Mouse (Mus musculus) layer of hippocampus, adult 9-11 months (tissue): ENCODE results near the gene Sf3b6.

Experiments used
- DNase-seq: peaks from one replicate; pipeline ENCODE4 v3.0.0; 2022

The Sf3b6 gene

DNA sequence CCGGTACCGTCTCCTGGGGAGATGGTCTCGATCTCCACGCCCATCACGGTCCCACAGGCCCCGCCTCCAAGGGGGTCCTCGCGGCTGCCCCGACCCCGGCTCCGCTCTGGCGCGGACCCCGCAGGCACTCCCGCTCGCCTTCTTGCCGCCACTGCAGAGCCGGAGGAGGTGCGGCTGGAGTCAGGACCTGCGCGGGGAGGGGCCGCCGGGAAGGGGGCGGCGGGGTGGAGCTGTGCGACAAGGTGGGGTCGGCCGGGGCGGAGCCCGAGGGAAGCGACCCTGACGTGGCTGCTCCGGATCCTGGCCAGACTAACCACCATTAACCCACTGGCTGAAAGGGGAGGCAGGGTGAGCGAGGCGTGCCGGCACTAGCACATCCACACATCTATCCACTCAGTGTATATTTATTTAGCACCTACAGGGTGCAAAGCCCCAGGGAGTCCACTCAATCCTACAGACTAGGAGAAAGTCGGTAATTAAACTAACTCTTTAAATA, 24.1 kb downstream of the Sf3b6 start, which contains the start of gene Fkbp1b:
TSS of gene Fkbp1b (minus strand) at position 200 of the 496 bp plus-strand sequence.
- DNase-seq, result peak; percentile 39

DNA sequence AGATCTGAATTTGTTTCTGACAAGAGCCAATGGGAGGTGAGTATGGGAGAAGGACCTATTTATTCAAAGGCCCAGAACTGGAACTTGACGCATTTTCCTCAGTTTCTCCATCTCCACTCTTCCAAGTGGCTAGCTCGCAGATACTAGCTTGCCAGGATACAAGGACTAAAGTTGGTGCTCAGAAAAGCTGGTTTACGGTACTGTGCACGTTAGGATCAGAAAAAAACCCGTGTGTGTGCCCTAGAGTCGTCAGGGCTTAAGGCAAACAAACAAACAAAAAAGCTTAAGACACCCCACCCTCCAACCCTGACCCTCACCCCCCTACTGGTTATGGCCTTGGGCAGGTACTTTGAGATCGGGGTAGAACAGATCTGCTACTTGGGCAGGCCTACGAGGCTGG, 25.1 kb downstream of the Sf3b6 start:
- DNase-seq, result no peak

DNA sequence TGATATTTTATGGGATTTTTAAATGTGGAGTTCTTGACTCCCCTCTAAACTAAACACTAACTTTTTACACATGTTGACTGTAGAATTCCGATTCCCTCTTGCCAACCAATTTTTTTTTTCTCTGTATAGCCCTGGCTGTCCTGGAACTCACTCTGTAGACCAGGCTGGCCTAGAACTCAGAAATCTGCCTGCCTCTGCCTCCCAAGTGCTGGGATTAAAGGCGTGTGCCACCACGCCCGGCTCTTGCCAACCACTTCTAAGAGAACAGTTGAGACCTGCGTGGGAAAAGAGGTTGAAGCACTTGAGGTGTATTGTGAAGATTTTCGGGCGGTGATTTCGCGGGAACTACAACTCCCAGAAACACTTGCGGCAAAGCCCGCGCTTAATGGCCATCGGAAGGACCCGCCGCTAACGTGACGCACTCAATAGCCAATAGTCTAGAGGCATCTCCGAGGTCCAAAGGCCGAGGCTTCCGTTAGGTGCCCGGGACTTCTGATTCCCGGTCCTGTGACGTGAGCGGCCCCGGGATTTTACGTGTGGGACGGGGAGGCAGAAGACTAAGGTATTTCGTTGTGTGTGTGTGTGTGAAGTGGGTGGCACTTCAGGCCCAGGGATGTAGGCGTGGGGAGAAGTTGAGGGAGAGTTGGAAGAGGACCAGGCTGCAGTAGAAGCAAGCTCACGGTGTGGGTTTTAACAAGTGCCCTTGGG, 25.7 kb downstream of the Sf3b6 start, which contains the start of gene Wdcp:
TSS of gene Wdcp (plus strand) at position 414 of the 708 bp plus-strand sequence.
- DNase-seq, result peak; percentile 95

DNA sequence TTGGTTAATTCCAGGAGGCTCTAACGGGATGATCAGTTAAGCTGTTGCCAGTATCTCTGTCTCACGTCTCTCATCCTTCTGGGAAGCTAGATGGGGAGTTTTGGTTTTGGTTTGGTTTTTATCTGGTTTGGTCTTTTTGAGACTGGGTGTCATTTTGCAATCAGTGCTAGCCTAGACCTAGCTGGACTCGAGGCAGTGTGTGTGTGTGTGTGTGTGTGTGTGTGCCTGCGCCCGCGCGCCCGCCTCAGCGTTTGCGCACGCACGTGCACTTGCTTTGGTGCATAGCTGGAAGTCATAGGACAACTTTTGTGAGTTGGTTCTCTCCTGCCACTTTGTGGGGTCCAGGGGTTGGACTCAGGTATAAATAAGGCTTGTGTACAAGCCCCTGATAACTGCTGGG, 26.4 kb downstream of the Sf3b6 start:
- no peak for DNase-seq

DNA sequence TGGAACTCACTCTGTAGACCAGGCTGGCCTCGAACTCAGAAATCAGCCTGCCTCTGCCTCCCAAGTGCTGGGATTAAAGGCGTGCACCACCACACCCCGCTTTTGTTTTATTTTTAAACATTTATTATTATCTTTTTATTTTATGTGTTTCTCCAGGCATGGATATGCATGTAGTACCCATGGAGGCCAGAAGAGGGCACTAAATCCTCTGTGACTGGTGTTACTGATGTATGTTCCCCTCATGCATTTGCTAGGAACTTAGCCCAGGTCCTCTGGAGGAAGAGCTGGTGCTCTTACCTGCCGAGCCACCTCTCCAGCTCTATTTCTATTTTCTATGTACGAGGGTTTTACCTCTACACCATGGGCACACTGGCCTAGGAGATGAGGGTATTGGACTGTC, 38.8 kb downstream of the Sf3b6 start:
- no peak for DNase-seq

DNA sequence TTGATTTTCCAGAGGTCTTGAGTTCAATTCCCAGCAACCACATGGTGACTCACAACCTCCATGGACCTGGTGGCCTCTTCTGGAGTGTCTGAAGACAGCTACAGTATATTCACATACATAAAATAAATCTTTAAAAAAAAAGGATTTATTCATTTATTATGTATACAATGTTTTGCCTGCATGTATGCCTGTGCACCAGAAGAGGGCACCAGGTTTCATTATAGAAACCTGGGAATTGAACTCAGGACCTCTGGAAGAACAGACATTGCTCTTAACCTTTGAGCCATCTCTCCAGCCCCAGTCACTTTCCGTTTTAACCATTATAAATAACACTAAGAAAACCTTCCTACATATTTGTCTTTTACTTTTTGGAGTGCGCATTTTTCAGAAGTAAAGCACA, 39.5 kb downstream of the Sf3b6 start:
- no peak for DNase-seq

DNA sequence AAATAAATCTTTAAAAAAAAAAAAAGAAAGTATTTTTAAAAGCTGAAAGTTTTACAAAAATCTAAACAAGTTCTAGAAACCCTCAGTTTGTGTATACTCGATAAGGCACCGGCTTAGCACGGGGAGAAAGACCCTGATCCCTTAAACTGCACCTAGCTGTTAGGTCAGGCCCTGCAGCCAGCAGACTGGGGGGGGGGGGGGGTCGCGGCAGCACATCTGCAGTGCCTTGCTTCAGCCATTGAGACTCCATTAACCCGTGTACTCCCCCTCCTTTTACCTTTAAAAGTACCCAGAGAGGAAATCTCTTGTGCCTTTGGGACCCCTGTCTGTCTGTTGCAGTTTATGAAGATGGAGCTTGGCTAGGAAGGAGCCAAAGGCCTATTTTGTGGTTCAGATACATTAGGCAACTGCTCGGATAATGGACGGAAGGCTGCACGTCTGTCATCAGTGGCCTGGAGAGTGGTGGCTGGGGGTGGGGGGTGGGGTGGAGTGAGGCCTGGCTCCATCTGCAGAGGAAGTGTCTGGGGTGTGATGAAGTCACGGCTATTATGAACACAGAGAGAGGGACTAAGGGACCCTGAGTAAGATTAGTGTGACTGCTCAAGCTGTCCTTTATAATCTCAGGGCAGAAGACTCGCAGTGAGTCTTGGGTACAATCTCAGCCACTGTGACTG, 42.0 kb downstream of the Sf3b6 start:
- no peak for DNase-seq

DNA sequence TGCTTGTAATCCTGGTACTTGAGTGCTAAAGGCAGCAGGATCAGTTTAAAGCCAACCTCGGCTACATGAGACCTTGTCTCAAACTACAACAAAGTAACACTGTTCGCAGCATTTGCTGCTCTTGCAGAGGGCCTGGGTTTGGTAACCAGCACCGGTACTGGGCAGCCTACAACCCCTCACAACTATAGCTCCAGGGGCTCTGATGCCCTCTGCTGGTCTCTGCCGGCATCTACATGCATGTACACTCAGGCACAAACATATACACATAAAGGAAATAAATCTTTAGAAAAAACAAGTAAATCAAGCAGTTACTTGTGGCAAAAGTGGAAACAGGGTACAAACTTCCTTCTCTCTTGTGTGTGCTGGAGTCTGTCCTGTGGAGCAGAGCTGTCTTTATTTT, 45.3 kb downstream of the Sf3b6 start:
- no peak for DNase-seq

DNA sequence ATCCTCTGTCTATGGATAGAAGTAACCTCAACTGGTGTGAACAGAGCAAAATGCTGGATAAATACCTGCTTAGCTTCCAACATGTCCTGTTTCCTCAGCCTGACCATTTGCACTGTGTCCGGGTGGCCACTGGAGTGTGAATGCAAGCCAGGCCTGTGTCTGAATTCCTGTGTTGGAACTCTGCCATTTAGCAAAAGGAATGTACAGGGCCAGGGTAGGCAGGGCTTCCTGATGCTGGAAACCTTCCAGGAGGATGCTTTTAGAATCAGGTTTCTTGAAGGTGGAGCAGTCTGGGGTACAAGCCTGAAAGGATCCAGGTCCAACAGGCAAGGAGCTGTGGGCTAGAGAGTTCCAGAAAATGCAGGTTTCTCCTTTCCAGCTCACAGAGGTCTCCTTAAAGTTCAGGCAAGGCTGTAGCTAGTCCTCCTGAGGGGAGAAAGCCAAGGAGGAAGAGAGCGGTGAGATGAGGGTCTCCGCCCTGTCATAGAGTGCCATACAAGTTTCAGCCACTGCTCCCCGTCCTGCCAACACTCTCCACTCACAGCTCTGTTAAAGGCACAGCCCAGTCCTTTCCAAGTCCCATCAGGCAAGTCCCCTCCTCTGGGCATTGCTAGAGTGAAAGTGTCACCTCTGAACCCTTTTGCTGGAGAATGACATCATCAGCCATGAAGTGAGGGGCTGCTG, 46.5 kb downstream of the Sf3b6 start:
- no peak for DNase-seq

DNA sequence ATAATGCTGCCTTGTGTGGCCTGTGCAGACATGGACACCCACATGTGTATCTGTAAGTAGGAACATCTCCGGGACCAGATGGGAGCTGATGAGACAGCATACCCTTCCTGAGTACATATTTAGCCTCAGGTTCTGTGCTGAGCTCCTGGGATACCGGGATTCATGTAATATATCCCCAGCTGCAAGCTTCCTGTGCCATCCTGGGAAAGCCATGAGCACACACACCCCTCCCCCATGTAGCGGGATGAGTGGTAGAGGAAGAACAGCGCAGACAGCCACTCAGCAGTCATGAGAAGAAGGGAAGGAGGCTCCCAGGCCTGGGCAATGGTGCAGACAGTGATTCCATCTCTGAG, 47.0 kb downstream of the Sf3b6 start:
- peak; percentile 66 for DNase-seq

DNA sequence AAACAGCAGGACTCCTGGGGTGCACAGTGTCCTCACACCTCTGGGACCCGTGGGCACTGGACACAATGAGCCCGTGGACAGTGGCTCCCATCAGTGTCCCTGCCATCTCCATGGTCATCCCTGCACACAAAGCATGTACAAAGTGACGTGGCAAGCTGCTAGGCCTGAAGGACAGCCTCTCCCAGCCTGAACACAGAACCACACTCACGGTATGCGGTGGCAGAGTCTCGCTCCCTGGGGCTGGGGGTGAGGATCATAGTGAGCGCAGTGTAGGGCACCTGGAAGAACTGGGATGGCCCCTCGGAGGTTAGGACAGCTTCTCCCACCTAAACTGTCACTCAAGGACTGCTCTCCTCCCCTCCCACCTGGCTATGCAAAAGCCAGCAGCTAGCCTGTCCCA, 51.6 kb downstream of the Sf3b6 start:
- DNase-seq, result no peak

DNA sequence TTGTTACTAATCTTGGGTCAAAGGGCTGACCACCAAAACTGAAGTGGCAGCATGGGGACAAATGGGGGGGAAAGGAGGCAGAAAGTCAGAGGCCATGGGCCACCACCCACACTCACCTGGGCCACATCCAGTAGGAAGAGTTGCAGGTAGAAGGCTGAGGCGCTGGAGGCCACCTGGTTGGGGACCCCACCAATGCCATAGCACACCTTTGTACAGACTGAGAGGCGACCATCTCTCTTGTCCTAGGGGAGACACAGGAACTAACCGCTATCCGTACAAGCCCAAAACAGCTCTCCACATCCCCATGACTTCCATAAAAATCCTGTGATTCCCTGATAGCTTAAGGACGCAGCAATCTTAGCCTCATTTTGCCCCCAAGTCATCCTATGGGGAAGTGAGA, 53.9 kb downstream of the Sf3b6 start:
- no peak for DNase-seq

DNA sequence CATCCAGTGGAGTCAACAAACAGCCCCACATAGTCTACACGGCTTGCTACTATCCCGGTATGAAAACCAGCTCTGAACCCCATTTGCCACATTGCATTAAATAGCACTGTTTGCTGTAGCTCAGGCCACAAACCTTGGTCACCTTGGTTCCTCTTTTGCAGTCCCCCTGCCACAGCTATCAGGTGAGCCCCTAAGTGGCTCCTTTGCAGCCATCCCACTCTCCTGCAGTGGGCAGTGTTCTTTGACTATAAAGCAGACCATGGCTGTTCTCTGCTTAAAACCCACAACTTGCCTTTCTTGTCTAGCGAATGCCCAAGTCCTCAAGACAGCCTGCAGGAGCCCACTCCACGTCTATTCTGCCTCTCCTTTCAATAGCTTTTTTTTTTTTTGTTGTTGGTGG, 54.9 kb downstream of the Sf3b6 start:
- DNase-seq, result no peak

DNA sequence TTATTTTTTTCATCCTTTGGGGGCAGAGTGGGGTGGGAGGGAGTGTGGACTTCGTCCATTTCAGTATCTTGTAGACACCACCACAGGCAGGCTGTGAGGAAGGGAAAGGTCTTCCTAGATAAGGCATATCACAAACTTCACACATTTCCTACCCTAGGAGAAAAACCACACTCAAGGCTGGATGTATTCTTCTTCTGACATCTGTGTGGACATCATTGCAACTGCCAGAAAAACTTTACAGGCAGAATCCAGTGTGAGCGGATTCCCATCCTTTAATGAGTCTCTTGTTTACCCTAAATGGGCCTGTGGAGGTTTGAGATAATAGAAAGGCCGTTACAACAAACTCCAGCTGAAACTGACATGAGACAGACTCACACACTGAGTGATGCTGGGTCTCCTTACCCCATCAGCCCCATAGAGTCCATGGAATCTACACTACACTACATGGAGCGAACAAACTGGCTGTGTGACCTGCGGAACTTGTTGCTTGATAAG, 55.7 kb downstream of the Sf3b6 start:
- no peak for DNase-seq

DNA sequence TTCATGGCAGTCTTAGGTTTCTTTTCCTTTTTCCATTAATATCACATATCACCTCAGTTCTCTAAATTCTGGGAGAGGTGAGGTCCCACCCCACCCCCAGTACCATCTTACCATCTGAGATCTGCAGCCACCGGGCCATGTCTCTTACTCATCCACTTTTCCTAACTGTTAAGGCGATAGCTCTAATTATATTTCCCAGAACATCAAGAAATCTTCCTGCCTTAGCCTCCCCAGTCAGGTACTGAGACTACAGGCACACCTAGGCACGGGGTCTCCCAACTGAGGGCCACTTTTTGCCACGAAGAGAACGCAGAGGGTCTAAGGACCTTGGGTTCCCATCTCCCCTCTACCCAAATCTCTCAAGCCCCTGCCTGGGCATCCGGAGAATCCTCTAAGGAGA, 56.2 kb downstream of the Sf3b6 start:
- DNase-seq, result no peak

DNA sequence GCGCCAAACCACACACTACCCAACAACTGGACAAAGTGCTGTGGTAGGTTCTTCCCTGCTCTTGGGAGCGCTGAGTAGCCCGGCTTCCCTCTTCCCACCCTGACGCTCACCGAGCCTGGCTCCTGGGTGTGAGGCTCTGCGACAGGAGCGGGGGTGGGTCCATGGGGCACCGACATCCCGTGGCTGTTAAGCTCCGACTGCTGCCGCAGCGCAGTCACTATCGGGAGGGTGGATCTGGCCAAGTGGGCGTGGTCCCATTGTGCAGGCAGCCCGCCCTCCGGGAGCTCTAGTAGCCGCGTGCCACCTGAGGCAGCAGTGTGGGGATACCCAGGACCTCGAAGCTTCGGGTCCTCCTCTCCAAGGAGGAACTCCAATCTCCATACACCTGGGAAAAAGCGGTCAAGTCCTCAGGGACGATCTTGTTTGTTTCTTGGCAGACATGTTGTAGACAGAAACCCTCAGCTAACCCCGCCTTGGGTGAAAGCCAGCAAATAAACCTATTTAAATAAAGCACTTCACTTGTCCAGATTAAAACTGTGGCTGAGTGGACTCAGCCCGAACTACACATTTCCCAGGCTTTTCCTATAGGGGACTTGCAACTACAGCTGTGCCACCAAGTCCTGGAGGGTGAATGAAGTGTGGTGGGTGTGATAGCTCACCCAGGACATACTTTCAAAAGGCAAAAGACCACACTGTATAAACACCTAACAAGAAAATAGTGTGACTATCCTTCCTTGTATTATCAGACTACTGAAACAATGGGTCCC, 57.0 kb downstream of the Sf3b6 start, which contains the start of gene Mfsd2b:
TSS of gene Mfsd2b (minus strand) at position 199 of the 767 bp plus-strand sequence.
- peak; percentile 23 for DNase-seq

DNA sequence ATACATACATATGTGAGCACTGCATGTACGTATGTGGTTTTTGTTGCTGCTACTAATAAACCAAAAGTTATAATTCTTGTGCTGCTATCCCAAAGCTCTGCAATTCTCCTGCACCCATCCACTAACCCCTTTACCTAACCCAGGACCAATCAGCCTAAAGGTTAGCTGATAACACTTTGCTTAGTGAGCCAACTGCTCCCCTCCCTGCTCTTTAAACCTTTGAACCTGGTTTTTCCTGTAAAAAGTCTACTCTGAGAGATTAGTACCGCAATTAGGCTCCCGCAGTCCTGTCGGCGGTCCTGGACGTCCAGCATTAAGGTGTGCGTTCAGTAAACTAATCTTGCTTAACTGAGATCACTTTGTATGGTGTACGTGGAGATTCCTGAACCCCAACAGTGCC, 58.3 kb downstream of the Sf3b6 start:
- DNase-seq, result no peak
